Mouse (Mus musculus) C2C12 (cell line): ENCODE results near the gene Gm1330. TPM values are rescaled to one million over a fixed set of nuclear protein-coding genes. Genes with fewer than 3 reads are reported as not detected.
"Not testable (repeated sequence)": the region's sequence is repeated elsewhere in the genome, so short reads cannot be mapped to it uniquely, and the experiment has no call there.

Source experiments
- H3K27me3 ChIP-seq: one replicate; pipeline ENCODE4 v1.6.1; 2011; ENCODE audit not compliant: control insufficient read depth, insufficient read depth, insufficient read length
- H3K36me3 ChIP-seq: one replicate; pipeline ENCODE4 v1.6.1; 2011; ENCODE audit not compliant: control insufficient read depth, insufficient read depth
- H3K4me3 ChIP-seq: one replicate; pipeline ENCODE4 v1.5.1; 2011; ENCODE audit warnings: mild to moderate bottlenecking, control low read depth; ENCODE audit not compliant: poor library complexity, insufficient read depth, severe bottlenecking
- H3K79me2 ChIP-seq: one replicate; pipeline ENCODE4 v1.6.1; 2011; ENCODE audit not compliant: control insufficient read depth, insufficient read depth
- H3K79me3 ChIP-seq: one replicate; pipeline ENCODE4 v1.6.1; 2011; ENCODE audit warnings: low read depth, control low read depth
- H3ac ChIP-seq: one replicate; pipeline ENCODE3; 2011; ENCODE audit warnings: low read depth; ENCODE audit not compliant: control insufficient read depth, insufficient read length
- CEBPB ChIP-seq: IDR thresholded peaks from one replicate; pipeline ENCODE4 v1.6.1; 2011; ENCODE audit warnings: low read depth, mild to moderate bottlenecking, control low read depth, moderate library complexity
- CTCF ChIP-seq: IDR thresholded peaks from one replicate; pipeline ENCODE4 v1.5.1; 2011; ENCODE audit not compliant: control insufficient read depth, insufficient read depth, insufficient read length
- FOSL1 ChIP-seq: IDR thresholded peaks from one replicate; pipeline ENCODE4 v1.8.0; 2011; ENCODE audit warnings: mild to moderate bottlenecking, low read length; ENCODE audit not compliant: poor library complexity, insufficient read depth, severe bottlenecking
- MAX ChIP-seq: IDR thresholded peaks from one replicate; pipeline ENCODE4 v1.6.1; 2011; ENCODE audit warnings: mild to moderate bottlenecking, control low read depth
- MYOD1 ChIP-seq: IDR thresholded peaks from one replicate; pipeline ENCODE4 v1.6.1; 2011; ENCODE audit warnings: low read depth; ENCODE audit not compliant: control insufficient read depth, insufficient read length
- MYOG ChIP-seq: IDR thresholded peaks from one replicate; pipeline ENCODE4 v1.6.1; 2011; ENCODE audit not compliant: control insufficient read depth, insufficient read length; ENCODE audit errors: extremely low read depth
- USF1 ChIP-seq: IDR thresholded peaks from one replicate; pipeline ENCODE4 v1.6.1; 2011; ENCODE audit warnings: low read depth, mild to moderate bottlenecking, control low read depth, moderate library complexity
- long read RNA-seq, 2 experiments: library from polyadenylated mRNA; unstranded; transcript quantifications; one replicate each; pipeline ENCODE4 v2.0.0; 2019 to 2020
- polyA plus RNA-seq: library from polyadenylated mRNA; unstranded; fragments of >200 nt; fragmentation: generic; extraction: Trizol; gene quantifications from one replicate; pipeline ENCODE4 v1.2.1, GENCODE M21; 2012; ENCODE audit warnings: missing spikeins

The Gm1330 gene
- polyA plus RNA-seq: not detected
- long read RNA-seq, experiment 1: 0 reads
- long read RNA-seq, experiment 2: 0 reads

DNA sequence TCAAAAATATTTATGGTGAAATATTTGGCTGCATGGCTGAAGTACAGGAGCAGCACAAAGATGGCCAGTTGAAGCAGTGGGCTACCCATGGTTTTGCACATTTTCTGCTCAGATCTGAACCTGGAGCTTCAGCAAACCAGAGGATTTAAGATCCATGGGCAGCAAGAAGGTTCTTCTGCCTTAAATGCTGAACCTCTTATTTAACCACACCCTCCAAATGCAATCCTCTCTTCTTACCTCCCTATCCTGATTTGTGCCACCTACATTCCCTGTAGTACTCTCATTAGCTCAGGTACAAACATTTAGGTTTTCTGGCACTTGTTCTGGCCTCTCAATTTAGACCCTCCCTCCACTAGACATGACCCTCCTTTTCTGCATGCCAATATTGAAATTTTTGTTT is at the start of gene Gm1330:
TSS of gene Gm1330 (minus strand) at position 101 of the 400 bp plus-strand sequence.
- TF ChIP-seq CEBPB (no peak), CTCF (no peak), MAX (no peak), USF1 (no peak), MYOG (no peak), MYOD1 (no peak)
- Histone ChIP-seq H3K4me3 (no peak within 1 kb of the TSS), H3K27me3 (no peaks in the 10 kb centered on the region), H3ac (no peak within 1 kb of the TSS), H3K36me3 (no peaks in the 10 kb centered on the region), H3K79me3 (no peaks in the 10 kb centered on the region), H3K79me2 (no peaks in the 10 kb centered on the region)

DNA sequence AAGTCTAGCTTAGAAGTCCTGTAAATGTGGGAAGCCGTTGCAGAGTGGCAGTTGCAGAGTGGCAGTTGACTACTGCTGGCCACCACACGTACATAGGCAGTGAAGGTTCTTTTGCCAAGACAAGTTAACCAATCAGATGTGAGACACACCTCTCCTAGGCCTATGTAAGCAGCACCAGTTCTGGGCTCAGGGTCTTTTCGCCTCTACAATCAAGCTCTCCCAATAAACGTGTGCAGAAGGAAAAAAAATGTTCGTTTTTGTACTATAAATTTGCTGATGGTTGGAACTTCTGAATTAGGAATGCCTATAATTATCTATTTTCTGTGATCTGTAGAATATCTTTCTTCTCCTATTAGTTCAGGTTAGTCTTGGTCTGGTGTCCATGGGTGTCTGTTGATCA is 14.1 kb upstream of the Gm1330 start, which contains the start of gene Gm10750:
TSS of gene Gm10750 (minus strand) at position 101 of the 400 bp plus-strand sequence.
- not testable (repeated sequence) for H3K79me2 ChIP-seq, H3K27me3 ChIP-seq, H3K79me3 ChIP-seq, H3K36me3 ChIP-seq, H3K4me3 ChIP-seq, H3ac ChIP-seq

DNA sequence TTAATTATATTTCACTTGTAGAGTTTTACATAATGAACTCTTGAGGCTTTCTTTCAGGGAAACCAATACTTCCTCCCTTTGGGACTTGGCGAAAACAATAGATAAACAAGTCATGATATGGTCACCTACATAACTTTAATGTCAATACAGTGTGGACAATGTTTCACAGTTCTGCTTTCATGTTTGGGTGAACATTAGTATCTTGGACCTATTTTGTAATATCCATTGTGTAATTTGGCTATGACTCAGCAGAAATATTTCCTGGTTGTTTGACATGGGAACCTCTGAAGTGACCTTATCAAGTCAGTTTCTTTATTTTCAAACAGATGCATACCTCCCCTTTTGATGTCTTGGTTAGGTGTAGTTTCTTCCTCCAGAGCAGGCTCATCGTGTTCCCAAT is 1.8 kb upstream of the Gm1330 start:
- no peaks in the 10 kb centered on the region for H3K79me3 ChIP-seq
- no peaks in the 10 kb centered on the region for H3K36me3 ChIP-seq
- TF ChIP-seq MAX: no peak
- H3K79me2 ChIP-seq: no peaks in the 10 kb centered on the region
- H3ac ChIP-seq: no peak overlapping the region
- no peaks in the 10 kb centered on the region for H3K27me3 ChIP-seq
- H3K4me3 ChIP-seq: no peak overlapping the region

DNA sequence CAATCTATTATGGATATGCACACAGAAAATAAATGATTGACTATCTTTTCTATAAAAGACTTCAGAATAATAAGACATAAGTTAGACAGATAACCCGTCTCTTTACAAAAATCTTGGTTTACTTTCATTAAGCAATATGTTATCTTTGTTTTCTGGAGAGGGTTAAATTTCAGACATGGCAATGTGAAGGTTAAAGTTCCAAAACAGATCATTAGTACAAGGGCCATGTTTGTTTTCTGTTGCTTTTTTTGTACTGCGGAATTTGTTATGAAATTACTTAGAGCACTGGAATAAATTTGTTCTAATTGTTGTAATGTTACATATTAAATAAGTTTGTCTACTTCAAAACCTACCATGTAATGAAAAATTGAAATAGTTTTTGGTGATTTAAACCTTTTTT is 7.9 kb downstream of the Gm1330 start:
- no peaks in the 10 kb centered on the region for H3K36me3 ChIP-seq
- H3ac ChIP-seq: no peak overlapping the region
- no peaks in the 10 kb centered on the region for H3K79me3 ChIP-seq
- H3K4me3 ChIP-seq: no peak overlapping the region
- no peaks in the 10 kb centered on the region for H3K79me2 ChIP-seq
- no peaks in the 10 kb centered on the region for H3K27me3 ChIP-seq
- TF ChIP-seq USF1: no peak
- TF ChIP-seq CEBPB: no peak
- TF ChIP-seq MAX: no peak
- TF ChIP-seq CTCF: no peak
- no peak for TF ChIP-seq FOSL1
- TF ChIP-seq MYOG: no peak
- TF ChIP-seq MYOD1: no peak

Other genes with a start within 250 kb of the Gm1330 start
- gene Cst11, start 231.8 kb downstream of the Gm1330 start, polyA plus RNA-seq: not detected
- not detected for gene 8030411F24Rik, start 221.2 kb downstream of the Gm1330 start, polyA plus RNA-seq
- gene Cst12, start 213.9 kb downstream of the Gm1330 start, polyA plus RNA-seq: not detected
- gene Cst8, start 204.5 kb downstream of the Gm1330 start, polyA plus RNA-seq: not detected
- gene Cst13, start 183.2 kb downstream of the Gm1330 start, polyA plus RNA-seq: not detected
- gene Cst9, start 168.1 kb downstream of the Gm1330 start, polyA plus RNA-seq: 0.06 TPM
- gene 9230104L09Rik, start 138.2 kb downstream of the Gm1330 start, polyA plus RNA-seq: not detected
- gene Cst3, start 127.6 kb downstream of the Gm1330 start, polyA plus RNA-seq: 617 TPM
- gene Gm10750, start 14.0 kb upstream of the Gm1330 start, polyA plus RNA-seq: not detected